Mouse (Mus musculus) intestine, postnatal 0 days (tissue): ENCODE measurements at regions not wholly inside any gene's neighbourhood (a gene's known extent, or its start where the extent isn't known, plus 50 kb on each side); places are given as distances from the start of the nearest gene placed in this dataset.

ENCODE experiments used
- ATAC-seq: fragments of 200-750 bp; cut with Nextera tagmentation; 2 replicates; pipeline ENCODE4 v1.8.0; 2017; ENCODE audit warnings: mild to moderate bottlenecking, moderate TSS enrichment, moderate library complexity
- H3K27ac ChIP-seq: fragments of 300-500 bp; sonication (generic); 2 replicates; pipeline ENCODE4 v1.5.1; 2014; ENCODE audit warnings: mild to moderate bottlenecking, low read depth, low read length, moderate library complexity
- H3K27me3 ChIP-seq: fragments of 300-500 bp; sonication (generic); replicated peaks from 2 replicates; pipeline ENCODE4 v1.6.1; 2014; ENCODE audit warnings: low read length, mixed read lengths; ENCODE audit not compliant: control insufficient read depth, insufficient read depth
- H3K36me3 ChIP-seq: fragments of 300-500 bp; sonication (generic); 2 replicates; pipeline ENCODE4 v1.6.1; 2014; ENCODE audit warnings: mild to moderate bottlenecking, moderate library complexity; ENCODE audit not compliant: control insufficient read depth, insufficient read depth
- H3K4me1 ChIP-seq: fragments of 300-500 bp; sonication (generic); replicated peaks from 2 replicates; pipeline ENCODE4 v1.6.1; 2014; ENCODE audit warnings: antibody characterized with exemption, low read length, mixed read lengths; ENCODE audit not compliant: control insufficient read depth, insufficient read depth
- H3K4me2 ChIP-seq: fragments of 300-500 bp; sonication (generic); replicated peaks from 2 replicates; pipeline ENCODE4 v1.6.1; 2014; ENCODE audit warnings: low read depth, mild to moderate bottlenecking, moderate library complexity
- H3K4me3 ChIP-seq: fragments of 300-500 bp; sonication (generic); 2 replicates; pipeline ENCODE4 v1.5.1; 2014; ENCODE audit warnings: low read depth, low read length
- H3K9ac ChIP-seq: fragments of 300-500 bp; sonication (generic); 2 replicates; pipeline ENCODE4 v1.6.1; 2014; ENCODE audit warnings: mild to moderate bottlenecking, low read depth, low read length
- H3K9me3 ChIP-seq: fragments of 300-500 bp; sonication (generic); 2 replicates; pipeline ENCODE4 v1.6.1; 2016; ENCODE audit warnings: mixed run types; ENCODE audit not compliant: control insufficient read depth
- CTCF ChIP-seq: sonication (generic); IDR thresholded peaks from 2 replicates; pipeline ENCODE4 v1.5.1; 2016; ENCODE audit warnings: low read depth, mild to moderate bottlenecking, control low read depth, antibody characterized with exemption, moderate library complexity
- WGBS: fragments of 180-500 bp; shearing (Covaris S2); extraction: QIAGEN DNeasy Blood & Tissue Kit; methylation state at CpG from one replicate; pipeline ENCODE4 v1.1.7; 2014; 5-methylcytosine and 5-hydroxymethylcytosine counted together

- Histone ChIP-seq H3K27me3 (no peaks in the 10 kb centered on the region), H3K4me2 (no peak overlapping the region), H3K36me3 (no peaks in the 10 kb centered on the region), H3K4me3 (no peak overlapping the region), H3K27ac (no peak overlapping the region), H3K4me1 (no peaks in the 10 kb centered on the region), H3K9me3 (no peaks in the 10 kb centered on the region), H3K9ac (no peak overlapping the region)
- no peak for ATAC-seq
- 62% methylated on average over 13 of the region's 13 CpGs for WGBS
- TF ChIP-seq CTCF, result no peak
Measured at GRCm38 (mm10) chr9:56553626-56554025, 135.2 kb downstream of the Hmg20a start.

- H3K4me1 ChIP-seq, result no peaks in the 10 kb centered on the region
- H3K36me3 ChIP-seq, result no peaks in the 10 kb centered on the region
- H3K27me3 ChIP-seq, result no peaks in the 10 kb centered on the region
- H3K27ac ChIP-seq, result no peak overlapping the region
- H3K4me2 ChIP-seq, result no peak overlapping the region
- H3K4me3 ChIP-seq, result no peak overlapping the region
- no peak overlapping the region for H3K9ac ChIP-seq
- WGBS, result 65% methylated on average over 6 of the region's 6 CpGs
- no peaks in the 10 kb centered on the region for H3K9me3 ChIP-seq
- ATAC-seq, result no peak
- TF ChIP-seq CTCF, result no peak
Measured at GRCm38 (mm10) chr9:56554096-56554495, 135.7 kb downstream of the Hmg20a start.

GRCm38 (mm10) chr9:56559618-56560144, 141.3 kb downstream of the Hmg20a start:
- 25% methylated on average over 2 of the region's 2 CpGs for WGBS
- Histone ChIP-seq H3K4me1 (peaks cover 2% of the 10 kb centered on the region), H3K9me3 (no peaks in the 10 kb centered on the region), H3K4me3 (no peak overlapping the region), H3K36me3 (no peaks in the 10 kb centered on the region), H3K4me2 (no peak overlapping the region), H3K27ac (no peak overlapping the region), H3K27me3 (0 out of 2 replicates have a peak, but pooled peaks cover 3% of the 10 kb centered on the region), H3K9ac (no peak overlapping the region)
- TF ChIP-seq CTCF, result no peak
- ATAC-seq, result no peak

- no peak for ATAC-seq
- H3K9ac ChIP-seq, result no peak overlapping the region
- 0 out of 2 replicates have a peak, but pooled peaks cover 3% of the 10 kb centered on the region for H3K27me3 ChIP-seq
- TF ChIP-seq CTCF, result no peak
- no peaks in the 10 kb centered on the region for H3K9me3 ChIP-seq
- no peak overlapping the region for H3K4me2 ChIP-seq
- peaks cover 2% of the 10 kb centered on the region for H3K4me1 ChIP-seq
- 59% methylated on average over 7 of the region's 7 CpGs for WGBS
- H3K36me3 ChIP-seq, result no peaks in the 10 kb centered on the region
- no peak overlapping the region for H3K27ac ChIP-seq
- no peak overlapping the region for H3K4me3 ChIP-seq
Measured at GRCm38 (mm10) chr9:56562440-56562839, 144.0 kb downstream of the Hmg20a start.

GRCm38 (mm10) chr9:56564048-56564737, 145.8 kb downstream of the Hmg20a start:
- ATAC-seq, result no peak
- H3K9me3 ChIP-seq, result no peaks in the 10 kb centered on the region
- TF ChIP-seq CTCF, result no peak
- H3K4me1 ChIP-seq, result peaks cover 2% of the 10 kb centered on the region
- H3K27ac ChIP-seq, result no peak overlapping the region
- H3K4me2 ChIP-seq, result peak overlapping the region; percentile 22; the same call in 1 of the 2 replicates
- no peaks in the 10 kb centered on the region for H3K36me3 ChIP-seq
- WGBS, result 19% methylated on average over 11 of the region's 11 CpGs
- no peak overlapping the region for H3K4me3 ChIP-seq
- H3K27me3 ChIP-seq, result 0 out of 2 replicates have a peak, but pooled peaks cover 3% of the 10 kb centered on the region
- H3K9ac ChIP-seq, result no peak overlapping the region
